Mouse (Mus musculus): Measurements from ENCODE around the gene Pycr2. TPM values are rescaled to one million over a fixed set of nuclear protein-coding genes. Genes with fewer than 3 reads are reported as not detected.
"Not testable (repeated sequence)": the region's sequence is repeated elsewhere in the genome, so short reads cannot be mapped to it uniquely, and the experiment has no call there.

The Pycr2 gene
- 10 to 100 TPM; 12.4 to 14.1 TPM for total RNA-seq (2021)
- long read RNA-seq, experiment 1, transcript Pycr2-201 (7 exons, 1,580 nt) = major isoform, 34 of 38 reads
- long read RNA-seq, experiment 1, partial matches to known transcripts = 2 of 38 reads
- long read RNA-seq, experiment 1, other reads (novel, unspliced or antisense) = 2 of 38 reads
- long read RNA-seq, experiment 2, transcript Pycr2-201 (7 exons, 1,580 nt) = major isoform, 37 of 41 reads
- long read RNA-seq, experiment 2, partial matches to known transcripts = 3 of 41 reads
- long read RNA-seq, experiment 2, other reads (novel, unspliced or antisense) = 1 of 41 reads

DNA sequence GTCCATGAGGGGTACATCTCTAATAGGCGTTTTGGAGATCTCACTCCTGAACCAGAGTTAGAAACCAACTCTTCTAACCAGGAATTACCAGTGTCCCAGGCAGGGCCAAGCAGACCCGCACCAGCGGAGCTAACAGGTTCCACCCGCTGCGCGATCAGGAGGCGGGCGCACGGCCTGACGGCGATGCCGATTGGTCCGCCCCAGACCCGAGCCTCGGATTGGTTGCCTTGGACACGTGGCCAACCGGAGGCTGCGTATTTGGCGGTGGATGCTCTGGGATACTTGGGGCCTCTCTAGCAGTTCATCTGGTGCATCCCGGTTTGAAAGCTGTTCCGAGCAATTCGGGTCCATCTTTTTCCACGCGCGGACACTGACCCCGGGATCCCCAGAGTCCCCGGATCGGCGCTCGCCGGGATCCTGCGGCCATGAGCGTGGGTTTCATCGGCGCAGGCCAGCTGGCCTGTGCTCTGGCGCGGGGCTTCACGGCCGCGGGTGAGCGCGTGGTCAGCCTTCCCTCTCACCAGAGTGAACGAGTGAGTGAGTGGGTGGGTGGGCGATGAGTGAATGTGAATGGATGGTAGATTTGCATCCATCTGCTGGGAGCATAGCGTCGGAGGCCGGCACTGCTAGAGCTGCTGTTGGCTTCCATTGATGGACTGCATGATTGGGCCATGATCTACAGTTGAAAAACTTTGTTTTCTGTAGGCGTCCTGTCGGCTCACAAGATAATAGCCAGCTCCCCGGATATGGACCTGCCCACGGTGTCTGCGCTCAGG, at the start of gene Pycr2:
Pycr2 (plus strand) TSS at position 255 of the 776 bp plus-strand sequence.
- DNase-seq = peak; percentile 92

DNA sequence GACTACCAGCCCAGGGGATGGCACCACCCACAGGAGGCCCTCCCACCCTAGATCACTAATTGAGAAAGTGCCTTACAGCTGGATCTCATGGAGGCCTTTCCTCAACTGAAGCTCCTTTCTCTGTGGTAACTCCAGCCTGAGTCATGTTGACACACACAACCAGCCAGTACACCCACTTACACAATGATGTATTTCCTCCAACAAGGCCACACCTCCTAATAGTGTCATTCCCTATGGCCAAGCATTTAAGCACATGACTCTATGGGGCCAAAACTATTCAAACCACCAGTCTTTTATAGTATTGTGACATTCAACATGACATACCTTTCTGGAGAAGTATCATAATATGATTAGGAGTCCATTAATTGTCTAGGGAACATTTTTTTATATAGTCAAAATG, 45.3 kb upstream of the Pycr2 start:
- DNase-seq = no peak

DNA sequence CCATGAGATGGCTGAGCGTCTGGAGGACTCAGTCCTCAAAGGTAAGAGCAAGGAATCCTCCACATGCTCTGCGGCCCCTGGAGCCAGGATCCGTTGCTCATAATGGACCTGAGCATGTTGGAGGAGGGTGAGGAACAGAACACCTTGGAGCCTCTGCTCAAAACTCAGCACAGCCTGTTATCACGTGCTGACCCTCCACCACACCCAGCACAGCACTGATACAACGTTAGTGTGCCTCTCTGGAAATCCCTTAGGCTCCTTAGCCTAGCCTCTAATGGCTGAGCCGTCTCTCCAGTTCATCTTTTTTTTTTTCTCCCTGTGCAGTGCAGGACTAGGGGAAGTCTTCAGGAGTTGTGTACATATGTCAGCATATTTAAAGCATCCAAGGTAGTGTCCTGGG, 44.1 kb upstream of the Pycr2 start:
- no peak for DNase-seq

DNA sequence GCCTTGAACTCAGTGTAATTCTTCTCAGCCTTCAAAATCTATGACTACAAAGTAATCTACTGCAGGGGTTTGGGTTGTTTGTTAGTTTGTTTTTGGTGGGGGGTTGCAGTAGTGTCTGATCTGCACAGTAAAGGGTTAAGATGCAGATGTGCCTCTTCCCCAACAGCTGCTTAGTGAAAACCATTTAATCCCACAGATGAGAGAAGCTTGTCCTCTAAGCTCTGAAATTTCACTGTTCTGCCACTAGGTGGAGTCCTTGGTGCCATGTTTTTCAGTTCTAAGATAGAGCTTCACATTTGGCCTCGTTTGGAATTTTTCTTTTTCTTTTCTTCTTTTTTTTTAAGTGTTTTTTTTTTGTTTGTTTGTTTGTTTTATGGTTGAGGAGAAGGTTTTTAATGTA, 40.5 kb upstream of the Pycr2 start:
- no peak for DNase-seq

DNA sequence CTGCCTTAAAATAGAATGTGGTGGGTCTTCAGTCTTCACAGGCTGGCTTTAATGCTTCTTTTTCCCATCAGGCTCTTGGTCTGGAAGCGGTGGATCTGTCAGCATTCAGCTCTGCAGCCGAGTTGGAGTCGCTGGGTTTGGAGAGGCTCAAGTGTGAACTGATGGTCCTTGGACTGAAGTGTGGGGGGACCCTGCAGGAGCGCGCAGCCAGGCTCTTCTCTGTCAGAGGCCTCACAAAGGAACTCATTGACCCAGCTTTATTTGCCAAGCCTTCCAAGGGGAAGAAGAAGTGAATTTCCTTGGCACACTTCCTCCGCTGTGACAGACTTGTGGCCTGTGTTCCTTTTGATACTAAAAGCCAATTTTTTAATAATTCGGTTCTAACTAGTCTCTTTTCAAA, 38.1 kb upstream of the Pycr2 start:
- DNase-seq = no peak

DNA sequence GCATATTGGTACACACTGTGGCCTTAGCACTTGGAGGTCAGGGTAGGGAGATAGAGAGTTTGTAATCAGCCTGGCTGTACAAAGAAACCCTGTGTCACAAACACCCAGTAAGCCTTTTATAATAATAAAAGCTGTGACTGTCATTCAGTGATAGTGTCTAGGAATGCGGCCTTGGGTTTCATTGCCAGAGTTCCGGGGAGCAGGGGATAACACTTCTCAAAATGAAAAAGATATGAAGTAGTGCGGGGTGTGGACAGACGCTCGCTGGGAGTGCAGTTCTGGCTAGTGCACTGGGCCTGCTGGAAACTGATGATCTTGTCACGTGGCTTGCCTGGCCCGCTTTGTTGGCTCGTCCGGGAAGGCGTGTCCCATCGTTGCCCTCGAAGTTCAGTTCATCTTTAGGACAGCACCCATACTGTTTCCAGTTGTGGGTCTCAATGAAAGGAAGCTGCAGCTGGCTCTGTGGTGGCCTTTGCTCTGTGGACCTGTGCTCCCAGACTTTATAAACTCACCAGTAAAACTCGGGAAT, 33.9 kb upstream of the Pycr2 start:
- peak; percentile 36 for DNase-seq

DNA sequence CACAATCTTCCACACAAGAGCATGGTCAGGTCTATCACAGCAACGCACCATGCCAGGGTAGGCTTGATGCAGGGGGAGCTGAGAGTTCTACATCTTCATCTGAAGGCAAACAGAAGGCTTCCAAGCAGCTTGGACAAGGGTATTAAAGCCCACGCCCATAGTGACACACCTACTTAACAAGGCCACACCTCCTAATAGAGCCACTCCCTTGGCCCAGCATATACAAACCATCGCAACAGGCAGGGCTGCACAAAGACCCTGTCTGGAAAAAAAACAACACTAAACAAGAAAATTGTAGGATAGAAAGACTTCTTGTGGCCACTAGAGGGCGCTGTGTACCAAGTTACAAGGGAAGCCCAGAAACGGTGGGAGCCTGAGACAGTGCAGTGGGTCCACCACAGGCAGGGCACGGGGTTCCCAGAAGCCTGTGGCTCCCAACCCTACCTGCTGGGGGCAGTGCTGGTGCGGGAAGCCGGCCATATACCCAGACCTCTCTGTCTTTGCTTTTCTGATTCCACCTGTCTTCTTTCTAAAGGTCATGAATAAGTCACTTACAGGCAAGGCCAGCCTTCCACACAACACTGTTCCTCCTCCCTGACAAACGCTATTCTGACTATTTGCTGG, 30.1 kb upstream of the Pycr2 start:
- DNase-seq = no peak

DNA sequence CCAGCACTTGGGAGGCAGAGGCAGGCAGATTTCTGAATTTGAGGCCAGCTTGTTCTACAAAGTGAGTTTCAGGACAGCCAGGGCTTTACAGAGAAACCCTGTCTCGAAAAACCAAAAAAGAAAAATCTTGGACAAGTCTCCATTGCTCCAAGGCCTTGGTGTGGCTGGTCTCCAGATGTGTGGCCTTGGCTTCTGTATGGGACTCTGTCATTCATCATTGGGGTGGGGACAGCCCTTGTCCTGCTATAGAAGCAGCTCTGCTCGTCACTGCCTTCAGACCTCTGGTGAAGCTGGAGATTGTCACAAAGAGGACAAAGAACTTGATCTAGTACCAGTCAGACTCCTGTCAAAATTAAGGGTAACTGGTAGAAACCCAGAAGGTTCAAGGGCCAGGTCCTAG, 29.5 kb upstream of the Pycr2 start:
- DNase-seq = no peak

DNA sequence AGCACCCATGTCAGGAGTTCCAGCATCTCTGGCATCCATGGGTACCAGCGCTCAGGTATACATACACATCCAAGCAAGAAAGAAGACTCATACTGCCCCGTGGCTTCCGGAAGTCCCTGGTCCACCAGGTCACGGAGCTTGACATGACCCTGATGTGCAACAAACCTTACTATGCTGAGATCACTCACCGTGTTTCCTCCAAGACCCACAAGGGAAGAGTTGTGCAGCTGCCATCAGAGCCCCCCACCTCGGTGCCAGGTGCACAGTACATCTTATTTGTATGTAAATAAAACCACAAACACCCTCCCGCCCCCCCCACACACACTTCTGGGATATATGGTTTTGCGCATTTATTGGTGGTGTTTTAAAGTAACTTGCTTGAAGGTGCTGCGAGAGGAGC, 29.0 kb upstream of the Pycr2 start:
- DNase-seq = no peak

DNA sequence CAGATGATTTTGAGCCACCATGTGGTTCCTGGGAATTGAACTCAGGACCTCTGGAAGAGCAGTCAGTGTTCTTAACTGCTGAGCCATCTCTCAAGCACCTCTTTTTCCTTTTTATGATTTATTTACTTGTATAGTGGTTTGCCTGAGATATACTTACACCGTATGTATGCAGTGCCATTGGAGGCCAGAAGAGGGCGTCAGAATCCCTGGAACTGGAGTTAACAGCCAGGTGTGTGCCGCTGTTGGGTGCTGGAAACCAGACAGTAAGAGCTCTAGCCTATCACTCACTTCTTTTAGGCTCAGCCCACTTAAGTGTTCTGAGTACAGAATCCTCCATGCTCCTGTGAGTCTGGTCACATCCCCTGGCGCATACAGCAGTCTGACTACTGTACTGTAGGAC, 26.6 kb upstream of the Pycr2 start:
- DNase-seq = no peak

DNA sequence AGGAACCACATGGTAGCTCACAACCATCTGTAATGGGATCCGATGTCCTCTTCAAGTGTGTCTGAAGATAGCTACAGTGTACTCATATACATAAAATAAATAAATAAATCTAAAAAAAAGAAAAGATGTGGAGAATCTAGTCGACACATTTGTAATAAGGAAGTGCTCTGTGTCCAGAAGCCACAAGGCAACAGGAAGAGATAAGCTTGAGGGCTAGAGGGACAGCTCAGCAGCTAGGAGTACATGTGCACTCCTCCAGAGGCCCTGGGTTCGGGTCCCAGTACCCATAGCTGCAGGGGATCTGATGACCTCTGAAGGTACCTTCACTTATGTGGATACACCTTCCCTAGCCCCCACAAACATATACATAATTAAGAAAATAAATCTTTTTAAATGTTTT, 22.3 kb upstream of the Pycr2 start:
- DNase-seq = no peak

DNA sequence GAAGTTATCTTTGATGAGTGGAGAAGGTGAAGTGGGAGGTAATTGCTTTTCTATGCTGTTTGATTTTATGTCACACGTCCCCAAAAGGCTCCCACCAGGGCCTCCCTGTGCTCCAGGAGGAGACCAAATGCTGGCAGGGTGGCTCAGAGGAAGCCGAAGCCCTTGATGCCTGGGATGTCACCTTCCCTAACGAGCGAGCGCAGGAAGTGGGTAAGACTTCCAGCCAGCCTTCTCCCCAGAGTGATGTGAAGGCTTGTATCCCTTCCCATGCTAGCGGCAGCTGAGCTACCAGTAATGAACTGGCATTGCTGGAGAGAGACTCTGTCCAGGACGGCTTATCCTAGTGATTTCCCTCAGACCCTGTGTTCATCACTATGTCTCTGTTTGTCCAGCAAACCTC, 20.4 kb upstream of the Pycr2 start:
- no peak for DNase-seq

DNA sequence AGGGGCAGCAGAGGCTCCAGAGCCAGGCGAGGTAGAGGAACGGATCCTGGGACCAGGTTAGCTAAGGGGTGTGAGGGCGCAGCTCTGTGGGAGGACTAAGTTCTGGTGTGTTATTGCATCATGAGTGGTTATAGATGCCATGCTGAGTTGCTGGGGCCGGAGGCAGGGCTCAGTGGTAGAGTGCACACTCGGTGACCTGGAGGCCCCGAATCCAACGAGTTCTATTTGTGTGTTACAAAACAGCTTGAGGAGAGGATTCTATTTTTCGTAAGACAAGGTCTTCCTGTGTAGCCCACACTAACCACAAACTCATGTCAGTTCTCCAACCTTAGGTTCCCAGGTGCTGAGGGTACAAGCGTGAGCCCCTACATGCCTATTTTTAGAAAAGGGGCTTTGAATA, 19.6 kb upstream of the Pycr2 start:
- no peak for DNase-seq

DNA sequence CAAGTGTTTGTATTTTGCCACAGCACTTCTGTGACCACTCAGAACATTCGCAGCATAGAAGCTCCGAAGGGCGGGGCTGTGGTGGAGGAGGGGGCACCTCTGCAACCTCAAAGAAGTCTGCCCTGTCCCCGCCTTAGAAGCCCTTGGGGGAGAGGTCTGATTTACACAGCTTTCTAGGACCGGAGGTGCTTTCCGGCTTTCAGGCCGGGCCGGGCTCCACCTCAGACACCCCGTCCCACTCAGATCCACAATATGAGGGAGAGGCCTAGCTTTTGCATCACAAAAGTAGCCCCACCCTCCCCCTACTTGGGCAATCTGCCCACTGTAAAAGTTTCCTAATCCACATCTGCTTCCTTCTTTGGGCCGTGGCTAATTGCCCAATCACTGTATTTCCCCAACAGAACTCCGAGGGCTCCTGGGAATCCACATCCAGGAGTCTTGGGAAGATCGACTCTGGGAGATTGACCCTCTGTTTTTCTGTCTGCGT, 15.5 kb upstream of the Pycr2 start:
- DNase-seq = peak; percentile 84

DNA sequence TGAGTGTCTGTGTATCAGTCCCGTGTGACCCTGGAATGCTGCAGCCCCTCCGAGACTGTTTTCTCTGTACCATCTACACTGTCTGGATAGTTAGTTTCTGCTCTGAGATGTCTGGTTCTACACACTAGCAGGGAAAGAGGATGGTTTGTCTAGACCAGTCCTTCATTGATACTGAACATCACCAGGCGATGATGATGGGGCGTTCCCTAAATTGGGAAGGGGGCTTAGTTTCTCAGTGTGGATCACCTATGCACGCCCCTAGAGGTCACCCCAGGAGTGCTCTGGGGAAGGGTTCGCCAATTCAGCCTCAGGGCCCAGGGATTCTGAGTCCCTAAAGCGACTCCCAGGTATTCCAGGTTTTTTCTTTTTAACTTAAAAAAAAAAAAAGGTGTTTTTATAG, 14.9 kb upstream of the Pycr2 start:
- DNase-seq = no peak

DNA sequence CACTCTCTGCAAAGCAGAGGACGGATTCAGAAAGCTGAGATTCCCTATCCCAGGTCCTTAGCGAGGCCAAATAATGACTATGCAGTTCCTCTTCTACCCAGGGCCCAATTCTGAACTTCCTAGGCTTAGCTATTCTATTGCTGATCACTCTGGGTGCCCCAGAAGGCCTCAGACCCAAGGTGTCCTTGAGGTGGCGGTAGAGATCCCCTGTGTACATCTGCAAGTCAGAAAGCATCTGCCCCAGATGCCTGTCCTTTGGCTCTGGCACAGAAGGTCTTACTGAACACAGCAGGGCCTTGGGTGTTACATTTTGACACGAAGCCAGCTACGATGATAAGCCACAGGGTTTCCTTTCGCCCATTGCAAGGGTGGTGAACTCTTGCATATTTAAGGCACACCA, 14.3 kb upstream of the Pycr2 start:
- DNase-seq = no peak

DNA sequence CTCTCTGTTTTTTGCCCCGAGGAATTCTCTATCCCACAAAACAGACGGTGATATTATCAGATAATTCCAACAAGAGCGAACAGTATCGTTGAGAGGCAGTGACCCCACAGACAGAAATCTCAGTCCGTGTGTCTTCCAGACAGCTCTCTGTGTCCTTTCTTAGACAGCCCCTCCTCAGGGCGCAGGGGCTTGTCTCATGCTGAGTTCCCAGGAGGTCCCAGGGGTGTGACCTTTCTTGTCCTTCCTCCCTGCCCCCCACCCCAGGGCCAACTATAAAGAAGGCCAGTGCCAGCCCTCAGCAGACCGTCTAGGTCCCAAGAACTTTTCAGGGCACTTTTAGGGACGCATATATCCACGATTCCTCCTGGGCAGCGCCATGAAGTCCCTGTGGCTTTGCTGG, 11.3 kb upstream of the Pycr2 start, which contains the start of gene Lefty2:
Lefty2 (plus strand) TSS at position 301 of the 400 bp plus-strand sequence.
- DNase-seq = no peak

DNA sequence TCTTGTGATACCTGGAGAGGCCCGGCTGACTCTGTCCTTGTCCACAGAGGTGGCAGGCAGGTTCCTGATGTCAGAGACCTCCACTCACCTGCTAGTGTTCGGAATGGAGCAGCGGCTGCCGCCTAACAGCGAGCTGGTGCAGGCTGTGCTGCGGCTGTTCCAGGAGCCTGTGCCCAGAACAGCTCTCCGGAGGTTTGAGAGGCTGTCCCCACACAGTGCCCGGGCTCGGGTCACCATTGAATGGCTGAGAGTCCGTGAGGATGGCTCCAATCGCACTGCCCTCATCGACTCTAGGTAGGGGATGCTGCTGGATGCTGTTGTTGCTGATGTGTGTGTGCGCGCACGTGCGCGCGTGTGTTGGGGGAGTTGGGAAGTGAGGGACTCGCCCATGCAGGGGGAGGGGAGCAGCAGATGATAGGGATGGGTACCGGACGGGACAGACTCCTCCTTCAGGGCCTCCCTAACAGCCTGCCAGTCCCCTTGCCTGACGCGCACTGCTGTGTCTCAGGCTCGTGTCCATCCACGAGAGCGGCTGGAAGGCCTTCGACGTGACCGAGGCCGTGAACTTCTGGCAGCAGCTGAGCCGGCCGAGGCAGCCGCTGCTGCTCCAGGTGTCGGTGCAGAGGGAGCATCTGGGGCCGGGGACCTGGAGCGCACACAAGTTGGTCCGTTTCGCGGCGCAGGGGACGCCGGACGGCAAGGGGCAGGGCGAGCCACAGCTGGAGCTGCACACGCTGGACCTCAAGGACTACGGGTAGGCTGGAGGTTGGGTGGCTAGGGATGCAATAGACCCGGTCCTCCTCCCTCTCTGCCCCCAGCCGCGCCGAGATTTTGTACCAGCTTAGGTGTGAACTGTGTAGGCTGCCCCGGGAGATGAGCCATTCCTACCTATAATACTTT, 9.8 kb upstream of the Pycr2 start:
- not testable (repeated sequence) for DNase-seq

DNA sequence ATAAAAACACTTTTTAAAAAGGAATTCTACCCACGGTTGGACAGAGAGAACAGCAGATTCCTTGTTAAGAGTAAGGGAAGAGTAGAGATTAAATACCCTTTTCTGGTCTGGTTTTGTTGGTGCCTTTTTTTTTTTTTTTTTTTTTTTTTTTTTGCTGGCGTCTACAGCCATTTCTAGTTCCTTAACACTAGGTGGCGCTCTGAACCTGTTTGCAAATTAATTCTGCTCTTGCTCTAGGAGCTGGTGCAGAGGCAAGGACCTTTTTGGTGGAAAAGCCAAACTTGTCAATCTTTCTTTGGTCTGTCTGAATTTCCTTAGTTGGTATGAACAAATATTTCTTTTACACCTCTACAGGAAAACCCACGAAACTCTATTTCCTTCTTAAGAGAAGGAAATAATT, 3.0 kb upstream of the Pycr2 start:
- DNase-seq = no peak

DNA sequence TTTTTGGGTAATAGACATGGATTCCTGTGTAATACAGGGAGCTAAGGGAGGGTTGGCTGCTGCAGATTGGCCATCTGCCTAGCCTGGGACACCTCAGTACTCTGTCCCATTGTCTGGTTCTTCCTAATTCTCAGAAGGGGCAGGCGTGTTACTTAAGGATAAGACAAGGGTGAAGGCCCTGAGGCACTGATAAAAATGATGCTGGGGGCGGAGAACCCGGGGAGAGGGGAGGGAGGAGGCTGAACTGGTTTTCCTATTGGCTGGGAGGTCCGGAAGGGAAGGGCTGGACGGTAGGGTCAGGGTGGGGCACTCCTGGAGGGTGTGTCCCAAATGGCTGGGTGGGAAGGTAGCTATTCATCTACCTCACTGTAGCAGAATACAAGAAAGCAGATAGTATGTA, 1.2 kb upstream of the Pycr2 start:
- no peak for DNase-seq

DNA sequence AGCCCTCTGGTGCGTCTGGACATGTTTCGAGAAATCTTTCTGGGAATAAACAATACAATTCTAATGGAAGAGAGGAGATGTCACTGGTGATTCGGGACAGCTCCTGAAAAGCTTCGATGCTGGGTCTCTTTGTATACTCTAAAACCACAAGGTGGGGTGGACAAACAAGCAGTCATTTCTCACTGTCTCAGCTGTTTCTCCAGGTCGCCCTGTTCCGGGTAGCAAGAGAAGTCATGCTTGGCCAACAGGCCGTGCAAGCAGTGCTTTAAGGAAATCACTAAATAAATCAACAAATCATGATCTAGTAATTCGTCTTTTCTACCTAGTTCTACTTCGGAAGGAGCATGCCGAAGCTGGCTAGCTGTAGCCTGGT, 441 bp upstream of the Pycr2 start:
- no peak for DNase-seq

DNA sequence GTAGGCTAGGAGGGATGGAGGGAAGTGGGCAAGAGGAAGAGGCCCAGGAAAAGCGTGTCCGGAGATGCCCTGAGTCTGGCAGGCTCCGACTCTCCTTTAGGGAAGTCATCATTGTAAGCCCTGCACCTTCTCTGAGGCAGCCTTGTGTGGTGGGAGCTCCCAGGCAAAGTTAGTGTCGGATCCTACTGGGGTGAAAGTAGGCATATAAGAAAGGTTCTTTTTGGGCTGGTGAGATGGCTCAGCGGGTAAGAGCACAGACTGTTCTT, 655 bp downstream of the Pycr2 start:
- no peak for DNase-seq
